Mouse (Mus musculus) layer of hippocampus, adult 2 months (tissue): ENCODE measurements at regions not wholly inside any gene's neighbourhood (a gene's known extent, or its start where the extent isn't known, plus 50 kb on each side); places are given as distances from the start of the nearest gene placed in this dataset.

Experiments used
- DNase-seq, 2 experiments: peaks; one replicate each; pipeline ENCODE4 v3.0.0; 2022; ENCODE audit warnings: low spot score in 2 of 2
- H3K27ac ChIP-seq: fragments of 200-600 bp; 2 replicates; pipeline ENCODE4 v1.8.1; 2022
- H3K4me3 ChIP-seq: fragments of 200-600 bp; 2 replicates; pipeline ENCODE4 v1.8.1; 2022; ENCODE audit warnings: mild to moderate bottlenecking
- CTCF ChIP-seq: fragments of 200-600 bp; conservative IDR thresholded peaks from 2 replicates; pipeline ENCODE4 v1.8.1; 2022; ENCODE audit warnings: antibody characterized with exemption, mild to moderate bottlenecking, moderate library complexity

DNA sequence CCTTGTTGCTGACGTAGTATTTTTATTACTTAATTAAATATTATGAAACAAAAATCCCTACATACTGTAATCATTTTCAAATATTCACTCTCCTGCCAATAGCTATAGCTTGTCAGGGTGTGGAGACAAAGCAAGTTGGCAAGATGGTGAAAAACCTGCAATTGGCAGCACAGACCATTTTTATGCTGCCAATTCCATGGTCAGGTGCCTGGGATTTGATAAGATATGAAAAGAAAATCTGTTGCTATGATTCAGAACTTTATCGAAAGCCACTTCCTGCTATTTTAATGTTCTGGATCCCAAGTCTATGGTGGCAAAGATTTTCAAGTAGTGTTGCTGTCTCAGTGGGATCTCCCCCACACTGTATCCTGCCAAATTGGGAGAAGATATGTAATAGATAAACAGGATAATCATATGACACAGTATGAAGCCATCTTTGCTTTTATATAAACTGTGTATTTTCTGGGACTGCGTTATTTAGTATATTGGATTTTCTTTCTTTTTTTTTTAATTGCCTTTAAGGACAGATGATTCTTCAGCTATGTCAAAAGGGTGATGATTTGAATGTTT is 165.3 kb upstream of the Lrrc3b start:
- Histone ChIP-seq H3K4me3 (no peak overlapping the region), H3K27ac (no peak overlapping the region)
- DNase-seq: peak in 1 of 2 experiments; percentile 4
- no peak for TF ChIP-seq CTCF

DNA sequence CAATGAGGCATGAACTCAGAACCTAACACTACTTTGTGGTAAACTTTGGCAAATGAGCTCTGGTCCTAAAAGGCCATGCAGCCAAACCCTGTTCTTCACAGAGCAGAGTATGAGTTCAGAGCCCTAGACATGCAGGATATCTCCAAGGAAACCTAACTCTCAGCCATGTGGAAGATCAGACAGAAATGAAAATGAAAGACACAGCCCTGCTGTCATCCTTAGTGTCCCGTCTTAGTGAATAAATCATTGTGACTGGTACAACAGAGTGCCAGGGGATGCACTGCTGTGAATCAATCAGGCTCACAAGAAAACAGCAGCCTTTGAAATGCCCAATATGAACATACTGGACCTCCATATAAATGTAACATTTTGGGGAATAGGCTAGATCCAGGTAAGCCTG is 171.4 kb upstream of the Lrrc3b start:
- no peak for DNase-seq
- no peak for TF ChIP-seq CTCF
- H3K4me3 ChIP-seq: no peak overlapping the region
- H3K27ac ChIP-seq: no peak overlapping the region

DNA sequence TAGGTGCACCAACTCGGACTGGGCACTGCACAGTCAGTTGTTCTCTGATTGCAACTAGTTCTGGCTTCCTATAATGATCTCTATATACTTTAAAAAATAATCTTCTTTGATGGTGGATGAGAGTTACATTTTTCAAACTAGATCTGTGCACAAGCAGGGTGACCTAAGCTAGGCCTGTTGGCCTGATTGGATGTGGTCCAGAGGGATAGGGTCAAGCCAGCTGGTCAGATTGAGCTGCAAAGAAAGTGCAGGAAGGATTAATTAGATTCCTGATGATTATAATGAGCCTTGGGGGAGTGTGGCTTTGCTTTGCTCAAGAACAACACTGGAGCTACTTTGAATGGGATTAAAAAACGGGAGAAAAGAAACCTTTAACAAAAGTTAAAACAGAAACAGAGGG is 195.8 kb upstream of the Lrrc3b start:
- Histone ChIP-seq H3K27ac (no peak overlapping the region), H3K4me3 (no peak overlapping the region)
- no peak for TF ChIP-seq CTCF
- no peak for DNase-seq

DNA sequence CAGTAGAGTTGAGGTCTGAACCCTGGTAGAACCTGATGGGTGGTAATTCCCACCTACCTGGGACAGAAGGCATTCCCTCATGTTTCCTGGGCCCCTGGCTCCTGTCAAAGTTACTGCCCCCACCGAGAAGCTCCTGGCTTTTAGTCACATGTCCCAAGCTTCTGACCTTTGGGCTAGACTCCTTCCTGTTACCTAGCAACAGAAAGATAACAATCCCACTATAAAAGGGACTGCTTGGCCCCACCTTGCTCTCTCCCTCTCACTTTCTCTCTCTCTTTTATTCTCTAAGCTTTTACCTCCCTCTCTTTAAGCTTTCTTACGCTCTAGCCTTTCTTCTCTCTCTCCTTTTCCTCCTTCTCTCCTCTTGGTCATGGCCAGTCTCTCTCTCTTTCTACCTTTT is 198.9 kb upstream of the Lrrc3b start:
- DNase-seq: no peak
- no peak overlapping the region for H3K4me3 ChIP-seq

DNA sequence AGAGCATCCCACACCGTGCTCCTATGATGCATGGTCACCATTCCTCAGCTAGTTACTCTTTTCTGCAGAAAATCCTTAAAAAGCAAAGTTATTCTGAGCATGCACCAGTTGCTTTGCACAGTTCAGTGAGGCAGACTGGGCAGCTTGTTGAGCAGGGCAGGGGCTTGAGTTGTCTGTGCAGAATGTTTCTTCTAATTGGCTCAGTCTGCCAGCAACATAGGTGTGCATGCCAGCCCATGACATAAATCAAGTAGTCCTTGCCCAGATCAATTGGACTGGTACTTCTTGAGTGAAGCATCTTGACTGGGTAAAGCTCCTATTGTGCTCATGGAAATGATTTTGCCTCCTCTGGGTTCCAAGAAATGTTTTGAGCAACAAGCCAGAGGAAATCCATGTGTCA is 200.1 kb upstream of the Lrrc3b start:
- TF ChIP-seq CTCF: no peak
- no peak for DNase-seq
- no peak overlapping the region for H3K27ac ChIP-seq
- H3K4me3 ChIP-seq: no peak overlapping the region

More for the DNA sequence above, 198.9 kb upstream of the Lrrc3b start:
- TF ChIP-seq CTCF: no peak
- H3K27ac ChIP-seq: no peak overlapping the region

DNA sequence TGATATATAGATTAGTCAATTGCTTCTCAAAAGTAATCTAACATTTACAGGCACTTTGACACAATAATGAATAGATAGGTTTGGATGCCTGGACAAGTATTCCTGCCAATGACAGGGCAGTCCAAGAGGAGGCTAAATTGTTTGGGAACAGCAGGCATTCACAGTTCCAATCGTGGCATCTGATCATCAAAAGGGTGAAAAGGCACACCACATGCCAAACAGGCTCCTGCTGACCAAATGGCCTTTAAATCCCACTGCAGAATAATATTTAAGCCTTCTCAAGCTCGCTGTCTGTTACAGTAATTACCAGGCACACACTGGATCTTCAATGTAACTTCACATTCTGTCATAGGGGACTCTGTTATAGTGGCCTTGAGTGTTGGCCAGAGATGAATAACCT is 222.1 kb upstream of the Lrrc3b start:
- no peak for TF ChIP-seq CTCF
- no peak for DNase-seq
- Histone ChIP-seq H3K4me3 (no peak overlapping the region), H3K27ac (no peak overlapping the region)

DNA sequence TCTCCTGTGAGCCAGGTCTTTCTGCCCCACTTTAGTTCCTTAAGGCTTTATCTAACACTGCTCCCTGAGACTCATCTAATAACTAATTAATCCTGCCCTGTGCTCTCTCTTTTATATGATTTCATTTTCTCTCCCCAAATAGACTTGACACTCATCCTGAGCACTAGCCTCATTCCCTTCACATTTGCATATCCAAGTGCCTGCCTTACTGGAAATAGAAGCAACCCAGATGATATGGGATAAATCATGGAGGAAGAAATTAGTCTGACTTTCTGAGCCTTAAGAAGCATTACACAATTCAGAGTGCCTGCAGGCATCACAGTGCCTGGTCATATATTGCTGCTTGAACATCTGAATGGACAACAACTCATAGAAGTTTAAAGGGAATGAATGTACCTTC is 233.5 kb upstream of the Lrrc3b start:
- DNase-seq: no peak
- no peak overlapping the region for H3K4me3 ChIP-seq
- H3K27ac ChIP-seq: no peak overlapping the region
- no peak for TF ChIP-seq CTCF

DNA sequence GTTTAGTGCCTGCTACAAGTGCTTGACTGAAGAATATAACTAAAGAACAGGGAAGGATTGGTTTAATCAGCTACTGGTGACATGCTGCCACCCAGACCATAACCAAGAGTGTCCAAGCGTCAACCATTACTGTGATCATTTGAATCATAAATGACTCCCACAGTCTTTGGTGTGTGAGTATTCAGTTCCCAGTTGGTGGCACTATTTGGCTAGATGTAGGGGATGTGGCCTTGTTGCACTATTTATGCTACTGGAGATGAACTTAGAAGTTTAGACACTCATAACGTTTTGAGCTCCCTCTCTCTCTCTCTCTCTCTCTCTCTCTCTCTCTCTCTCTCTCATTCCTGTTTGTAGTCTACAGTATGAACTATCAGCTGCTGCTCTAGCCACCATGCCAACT is 238.4 kb upstream of the Lrrc3b start:
- no peak overlapping the region for H3K27ac ChIP-seq
- TF ChIP-seq CTCF: no peak

DNA sequence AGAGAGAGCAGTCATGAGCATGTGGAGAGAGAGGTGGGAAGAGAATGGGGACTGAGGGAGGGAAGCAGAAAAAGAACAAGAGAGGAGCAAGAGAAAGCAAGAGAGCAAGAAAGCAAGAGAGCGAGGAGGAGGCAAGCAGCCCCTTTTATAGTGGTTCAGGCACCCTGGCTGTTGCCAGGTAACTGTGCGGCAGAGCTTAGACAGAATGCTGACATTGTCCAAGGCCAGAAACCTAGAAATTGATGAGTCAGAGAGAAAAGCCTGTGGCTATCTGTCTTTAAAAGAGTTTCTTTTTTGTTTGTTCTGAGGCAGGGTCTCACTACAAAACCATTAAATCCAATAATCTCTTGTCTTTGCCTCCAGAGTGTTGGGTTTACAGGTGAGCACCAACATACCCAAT is 240.7 kb upstream of the Lrrc3b start:
- TF ChIP-seq CTCF: no peak
- H3K4me3 ChIP-seq: no peak overlapping the region
- no peak for DNase-seq
- H3K27ac ChIP-seq: no peak overlapping the region

More for the DNA sequence above, 238.4 kb upstream of the Lrrc3b start:
- no peak for DNase-seq
- H3K4me3 ChIP-seq: no peak overlapping the region

DNA sequence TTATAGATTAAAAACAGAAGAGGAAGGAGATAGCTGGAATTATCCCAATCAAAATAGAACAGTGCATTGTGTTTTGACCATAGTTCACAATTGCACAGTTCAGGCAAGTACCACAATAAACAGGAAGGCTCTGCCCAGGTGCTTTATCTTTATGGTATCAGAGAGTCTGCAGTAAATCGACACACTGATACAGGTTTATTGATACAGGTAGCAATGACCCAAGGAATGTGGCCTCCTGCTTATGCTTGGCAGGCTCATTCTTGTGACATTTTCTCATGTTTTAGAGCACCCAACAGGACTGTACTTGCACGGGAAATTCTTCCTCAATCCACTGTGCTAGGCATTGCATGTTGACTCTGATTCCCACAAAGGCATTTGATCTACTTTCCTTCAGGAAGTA is 259.2 kb upstream of the Lrrc3b start:
- Histone ChIP-seq H3K4me3 (no peak overlapping the region), H3K27ac (no peak overlapping the region)
- DNase-seq: no peak
- TF ChIP-seq CTCF: no peak

DNA sequence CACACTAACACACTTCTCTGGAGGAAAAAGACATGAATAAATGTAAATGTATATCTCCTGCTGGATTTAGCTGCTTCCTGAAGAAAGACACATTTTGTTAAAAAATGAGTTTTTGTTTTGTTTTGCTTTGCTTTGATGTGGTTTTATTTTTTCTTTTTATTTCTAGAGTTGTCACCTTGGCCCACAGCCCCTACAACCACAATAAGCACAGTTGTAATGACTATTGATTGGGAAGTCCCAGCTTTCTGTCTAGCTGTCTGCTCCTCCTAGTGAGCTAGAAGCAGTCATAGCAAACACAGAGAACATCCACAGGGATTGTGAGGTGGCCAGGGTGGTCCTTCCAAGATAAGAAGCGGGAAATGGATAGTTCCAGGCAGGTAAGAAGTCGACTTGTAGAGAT is 259.8 kb upstream of the Lrrc3b start:
- Histone ChIP-seq H3K4me3 (no peak overlapping the region), H3K27ac (no peak overlapping the region)
- DNase-seq: no peak
- TF ChIP-seq CTCF: no peak

DNA sequence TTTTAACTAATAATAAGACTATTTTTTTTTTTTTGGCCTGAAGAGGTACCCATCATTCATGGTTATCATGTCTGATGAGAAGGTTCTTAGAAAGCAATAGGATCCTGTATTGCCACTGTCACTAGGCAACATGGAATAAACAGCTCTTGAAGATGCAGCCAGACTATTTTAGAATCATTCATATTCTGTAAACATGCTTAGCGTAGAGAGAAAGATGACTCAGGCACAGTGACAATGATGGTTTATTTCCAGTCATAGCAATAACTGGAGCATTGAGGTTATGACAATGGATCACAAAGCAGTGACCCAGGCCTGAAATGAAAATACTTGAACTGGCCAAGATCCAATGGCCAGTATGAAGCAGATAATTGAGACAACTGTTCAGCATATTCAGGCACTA is 283.3 kb upstream of the Lrrc3b start:
- TF ChIP-seq CTCF: no peak
- Histone ChIP-seq H3K27ac (no peak overlapping the region), H3K4me3 (no peak overlapping the region)
- no peak for DNase-seq

DNA sequence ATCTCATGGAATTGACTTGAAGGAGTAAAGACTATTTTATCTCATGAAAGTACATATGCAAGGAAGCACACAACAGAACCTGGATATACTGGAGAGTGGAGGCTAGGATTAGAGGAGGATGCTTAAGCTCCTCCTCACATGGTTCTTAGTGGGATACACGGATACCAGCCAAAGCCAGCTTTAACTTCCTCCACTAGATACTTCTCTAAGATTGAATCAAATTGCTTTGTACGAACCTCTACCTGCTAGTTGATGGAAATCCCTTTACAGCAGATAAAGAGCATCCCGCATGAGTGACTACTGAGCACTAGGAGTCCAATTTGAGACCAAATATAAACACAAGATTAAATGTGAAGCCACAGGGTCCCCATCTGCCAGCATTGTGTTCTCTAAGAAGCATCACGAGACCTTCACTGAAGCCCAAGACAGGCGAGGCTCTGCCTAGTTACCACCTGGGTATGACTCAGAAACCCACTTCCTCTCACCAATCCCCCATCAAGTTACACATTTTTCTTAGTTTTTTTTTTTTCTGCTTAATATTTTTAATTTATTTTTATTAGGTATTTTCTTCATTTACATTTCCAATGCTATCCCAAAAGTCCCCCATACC is 307.9 kb upstream of the Lrrc3b start:
- Histone ChIP-seq H3K4me3 (no peak overlapping the region), H3K27ac (no peak overlapping the region)
- TF ChIP-seq CTCF: no peak
- DNase-seq: no peak

DNA sequence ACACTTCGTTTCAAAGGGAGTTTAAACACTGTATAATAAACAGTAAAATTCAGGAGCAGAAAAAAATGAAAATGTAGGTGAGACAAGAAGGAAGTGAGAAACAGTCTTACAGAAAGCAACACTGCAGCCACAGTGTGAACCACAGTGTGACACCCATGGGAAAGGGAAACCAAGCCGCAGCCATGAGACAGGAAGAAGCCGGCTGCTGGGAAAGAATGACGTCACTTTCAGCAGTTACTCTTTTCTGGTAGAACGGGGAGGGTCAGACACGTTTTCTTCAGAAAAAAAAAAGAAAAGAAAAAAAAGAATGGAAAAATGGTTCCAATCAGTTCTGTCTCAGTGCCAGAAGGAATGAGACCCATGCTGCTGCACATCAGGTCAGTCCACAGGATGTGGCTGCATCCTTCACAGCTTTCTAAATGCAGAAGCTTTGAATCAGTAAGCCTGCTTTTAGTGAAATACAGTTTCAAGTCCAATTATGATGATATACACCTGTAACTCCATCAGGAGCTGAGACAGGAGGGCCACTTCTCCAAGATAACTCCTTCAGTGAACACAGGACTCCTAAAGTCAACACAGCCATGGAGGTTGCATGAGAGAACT is 331.2 kb upstream of the Lrrc3b start:
- Histone ChIP-seq H3K4me3 (no peak overlapping the region), H3K27ac (no peak overlapping the region)
- no peak for TF ChIP-seq CTCF
- no peak for DNase-seq
